Mouse (Mus musculus) cerebellum, postnatal 25 days (tissue): ENCODE results near the gene Ugt1a10.
"Not testable (repeated sequence)": the region's sequence is repeated elsewhere in the genome, so short reads cannot be mapped to it uniquely, and the experiment has no call there.

Experiments
- DNase-seq, 2 experiments: peaks; one replicate each; pipeline ENCODE4 v3.0.0; 2021; ENCODE audit warnings: mixed read lengths in 2 of 2

Ugt1a10 gene

GRCm38 (mm10) chr1:88055088-88055487 lies at the start of gene Ugt1a10:
Gene Ugt1a10, plus strand, starts transcription at chr1:88055388.
- DNase-seq, result no peak

DNA sequence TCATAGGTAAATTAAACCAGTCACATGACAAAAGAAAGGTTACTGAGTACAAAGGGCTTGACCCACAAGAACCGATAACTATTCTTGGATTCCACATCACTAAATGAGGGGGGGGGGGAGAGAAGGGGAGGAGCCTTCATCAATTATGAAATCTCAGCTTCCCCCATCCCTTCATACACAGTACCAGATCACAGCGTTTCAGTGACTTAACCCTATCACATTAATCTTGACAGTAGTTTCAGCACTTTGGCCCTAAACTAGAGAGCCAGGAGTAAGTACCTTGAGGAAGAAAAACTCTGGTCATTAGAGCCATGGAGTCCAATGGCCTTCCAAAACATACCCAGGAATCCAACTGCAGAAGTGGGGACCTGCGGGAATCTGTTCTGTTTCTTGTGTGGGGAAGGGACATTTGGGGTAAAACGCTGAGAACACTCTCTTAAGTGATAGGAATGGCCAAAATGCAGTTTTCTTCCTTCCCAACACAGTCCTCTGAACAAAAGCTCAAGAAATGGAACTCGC lies 47.4 kb upstream of the Ugt1a10 start:
- no peak for DNase-seq

- peak; percentile 82 to 84 for DNase-seq
Measured at GRCm38 (mm10) chr1:88008211-88008697, 46.9 kb upstream of the Ugt1a10 start, which contains the start of gene Usp40. Gene Usp40, minus strand, starts transcription at chr1:88008551.

DNA sequence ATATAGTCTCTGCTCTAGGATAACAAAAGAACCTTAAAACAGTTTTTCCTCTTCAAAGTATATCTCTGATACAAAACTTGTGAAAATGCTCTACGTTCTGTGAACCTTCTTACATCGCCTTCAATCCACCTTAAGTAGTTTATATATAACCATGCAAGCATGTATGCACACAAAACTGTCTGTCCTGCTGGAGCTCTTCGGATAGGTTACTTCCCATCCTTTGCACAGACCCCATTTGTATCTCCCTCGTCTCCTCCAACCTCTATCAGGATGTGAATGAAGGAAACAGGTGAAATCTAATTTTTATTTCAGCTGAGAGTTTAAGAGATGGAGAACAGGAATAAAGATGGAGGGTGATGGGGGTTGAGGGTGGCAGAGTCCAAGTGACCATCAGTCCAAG lies 46.5 kb upstream of the Ugt1a10 start:
- DNase-seq, result no peak

DNA sequence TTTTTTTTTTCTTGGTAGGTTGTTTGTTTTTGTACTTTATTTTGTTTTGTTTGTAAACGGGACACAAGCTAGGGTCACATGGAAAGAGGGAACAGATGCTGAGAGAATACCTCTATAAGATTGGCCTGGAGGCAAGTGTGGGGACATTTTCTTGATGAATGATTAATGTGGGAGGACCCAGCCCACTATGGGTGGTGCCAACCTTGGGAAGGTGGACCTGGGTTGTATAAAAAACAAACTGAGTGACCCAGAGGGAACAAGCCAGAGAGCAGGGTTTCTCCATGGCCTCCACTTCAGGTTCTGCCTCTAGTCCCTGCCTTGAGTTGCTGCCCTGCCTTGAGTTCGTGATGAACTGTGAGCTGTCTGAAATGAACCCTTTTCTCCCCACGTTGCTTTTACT lies 45.7 kb upstream of the Ugt1a10 start:
- DNase-seq, result no peak

GRCm38 (mm10) chr1:88013726-88014125 lies 41.5 kb upstream of the Ugt1a10 start:
- no peak for DNase-seq

DNA sequence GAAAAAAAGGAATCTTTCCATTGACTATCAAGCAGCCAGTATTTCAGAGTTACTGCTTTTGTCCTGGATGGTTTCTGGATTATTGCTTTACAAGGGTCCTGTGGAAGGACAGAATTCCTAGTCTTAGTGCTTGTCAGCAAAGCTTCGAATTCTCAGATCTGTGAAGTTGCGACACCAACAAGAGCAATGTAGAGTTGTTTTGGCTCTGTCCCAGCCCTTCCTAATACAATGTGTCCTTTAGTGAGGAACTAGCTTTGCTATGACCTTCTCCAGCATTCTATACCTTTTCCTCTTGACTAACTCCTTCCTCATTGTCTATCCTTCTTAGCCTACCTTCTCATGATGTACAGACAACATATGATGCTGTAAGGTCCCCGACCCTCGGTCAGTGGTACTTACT lies 41.0 kb upstream of the Ugt1a10 start:
- no peak for DNase-seq

- DNase-seq, result no peak
Measured at GRCm38 (mm10) chr1:88014671-88015070, 40.5 kb upstream of the Ugt1a10 start.

DNA sequence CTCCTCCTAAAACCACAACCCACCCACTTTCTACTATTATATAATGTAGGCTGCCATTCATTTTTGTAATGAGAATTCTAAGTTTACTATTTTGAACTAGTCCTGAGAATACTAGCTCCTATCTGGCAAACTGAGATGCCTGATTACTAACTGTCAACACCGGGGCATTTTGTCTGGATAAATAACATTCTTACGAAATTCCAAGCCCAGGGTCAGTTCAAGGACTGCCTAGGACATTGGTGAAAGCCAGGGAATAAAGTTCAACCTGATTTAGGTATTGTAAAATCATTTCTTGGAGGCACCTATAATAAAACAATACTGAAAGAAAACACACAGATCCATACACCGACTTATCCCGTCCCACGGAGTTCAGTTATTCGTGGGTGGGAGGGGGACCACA lies 39.8 kb upstream of the Ugt1a10 start:
- no peak for DNase-seq

DNA sequence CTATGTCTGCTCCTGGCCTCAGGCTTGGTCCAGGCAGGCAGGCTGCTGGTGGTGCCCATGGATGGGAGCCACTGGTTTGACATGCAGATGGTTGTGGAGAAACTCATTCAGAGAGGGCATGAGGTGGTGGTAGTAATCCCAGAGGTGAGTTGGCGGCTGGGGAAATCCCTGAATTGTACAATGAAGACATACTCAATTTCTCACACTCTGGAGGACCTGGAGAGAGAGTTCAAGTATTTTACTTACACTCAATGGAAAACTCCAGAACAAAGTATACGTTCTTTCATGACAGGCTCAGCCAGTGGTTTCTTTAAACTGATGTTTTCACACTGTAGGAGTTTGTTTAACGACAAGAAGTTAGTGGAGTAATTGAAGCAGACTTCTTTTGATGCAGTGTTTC lies 29.9 kb upstream of the Ugt1a10 start:
- not testable (repeated sequence) for DNase-seq

DNA sequence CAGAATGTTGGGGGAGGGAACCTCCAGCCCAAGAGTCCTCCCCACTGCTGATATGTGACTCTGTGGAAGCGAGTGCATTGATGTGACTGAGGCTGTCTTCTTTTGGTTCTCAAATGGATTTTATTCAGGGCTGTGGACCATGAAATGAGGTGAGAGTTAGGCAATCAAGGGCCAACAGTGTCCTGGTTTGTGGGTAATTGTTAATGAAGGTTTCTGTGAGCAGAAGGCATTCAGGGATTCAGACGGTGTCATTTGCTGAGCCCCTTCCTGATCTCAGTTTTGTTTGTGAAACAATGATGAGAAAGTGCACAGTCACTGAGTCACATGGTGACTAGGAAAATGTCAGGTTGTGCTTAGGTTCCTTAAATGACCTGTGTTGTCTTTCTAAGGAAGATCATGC lies 12.1 kb upstream of the Ugt1a10 start:
- not testable (repeated sequence) for DNase-seq

DNA sequence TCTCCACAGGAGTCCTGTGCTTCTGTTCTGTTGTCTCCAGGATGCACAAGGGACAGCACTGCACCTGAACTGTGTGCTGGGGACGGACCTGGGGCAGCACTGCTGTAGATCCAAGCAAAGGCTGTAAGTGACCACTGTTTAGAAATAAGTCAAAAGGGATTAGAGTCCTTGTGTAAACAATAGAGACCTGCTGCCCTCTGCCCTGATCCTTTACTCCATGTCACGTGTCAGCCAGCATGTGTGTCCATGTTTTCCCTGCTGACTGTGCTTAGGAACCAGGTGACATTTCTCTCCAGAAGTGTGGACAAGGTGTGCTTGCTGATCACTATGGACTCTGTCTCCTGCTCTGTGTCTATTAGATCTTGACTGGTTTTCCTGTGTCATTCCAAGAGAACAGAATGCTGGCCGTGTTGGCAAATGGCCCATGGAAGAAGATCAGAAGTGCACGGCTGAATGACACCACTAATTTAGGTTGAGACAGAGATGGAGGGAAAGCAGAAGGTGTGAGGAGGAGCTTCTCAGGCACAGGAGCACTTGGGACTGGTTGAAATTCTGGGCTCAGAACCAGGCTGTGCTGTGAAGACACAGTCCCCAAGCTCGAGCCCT lies 10.3 kb upstream of the Ugt1a10 start:
- DNase-seq, result peak; percentile 13 to 42

DNA sequence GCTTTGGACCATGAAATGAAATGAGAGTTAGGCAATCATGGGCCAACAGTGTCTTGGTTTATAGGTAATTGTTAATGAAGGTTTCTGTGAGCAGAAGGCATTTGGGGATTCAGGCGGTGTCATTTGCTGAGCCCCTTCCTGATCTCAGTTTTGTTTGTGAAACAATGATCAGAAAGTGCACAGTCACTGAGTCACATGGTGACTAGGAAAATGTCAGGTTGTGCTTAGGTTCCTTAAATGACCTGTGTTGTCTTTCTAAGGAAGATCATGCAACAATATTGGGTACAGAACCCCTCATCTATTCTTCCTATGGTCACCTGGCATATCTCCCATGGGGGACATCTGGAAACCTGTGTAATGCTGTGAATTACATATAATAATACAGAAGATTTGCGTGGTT lies 7.8 kb upstream of the Ugt1a10 start:
- DNase-seq, result not testable (repeated sequence)

- DNase-seq, result not testable (repeated sequence)
Measured at GRCm38 (mm10) chr1:88066472-88067102, 11.4 kb downstream of the Ugt1a10 start.

DNA sequence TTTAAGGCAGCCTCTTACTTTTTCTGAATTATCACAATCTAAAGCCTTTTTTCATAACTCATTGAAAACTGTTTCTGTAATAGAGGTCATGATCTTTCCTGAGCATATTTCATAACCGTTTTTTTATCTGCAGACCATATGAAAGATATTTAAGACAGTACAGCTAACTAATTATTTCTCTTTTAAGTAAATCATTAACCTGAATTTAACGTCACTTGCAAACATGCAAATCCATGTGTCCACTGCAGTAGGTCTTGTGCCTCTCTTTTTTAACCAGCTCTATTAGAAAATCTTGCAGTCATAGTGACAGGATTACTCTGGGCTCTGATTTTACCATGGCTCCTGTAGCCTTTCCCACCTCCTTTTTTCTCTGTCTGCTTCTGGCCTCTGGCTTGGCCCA lies 15.3 kb downstream of the Ugt1a10 start, which contains the start of gene Ugt1a9:
Ugt1a9 (plus strand) TSS at position 306 of the 400 bp plus-strand sequence.
- no peak for DNase-seq

DNA sequence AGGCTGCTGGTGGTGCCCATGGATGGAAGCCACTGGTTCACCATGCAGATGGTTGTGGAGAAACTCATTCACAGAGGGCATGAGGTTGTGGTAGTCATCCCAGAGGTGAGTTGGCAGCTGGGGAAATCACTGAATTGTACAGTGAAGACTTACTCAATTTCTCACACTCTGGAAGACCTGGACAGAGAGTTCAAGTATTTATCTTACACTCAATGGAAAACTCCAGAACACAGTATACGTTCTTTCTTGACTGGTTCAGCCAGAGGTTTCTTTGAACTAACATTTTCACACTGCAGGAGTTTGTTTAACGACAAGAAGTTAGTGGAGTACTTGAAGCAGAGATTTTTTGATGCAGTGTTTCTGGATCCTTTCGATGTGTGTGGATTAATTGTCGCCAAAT lies 15.7 kb downstream of the Ugt1a10 start:
- DNase-seq, result no peak

- no peak for DNase-seq
Measured at GRCm38 (mm10) chr1:88074471-88074870, 19.3 kb downstream of the Ugt1a10 start.

DNA sequence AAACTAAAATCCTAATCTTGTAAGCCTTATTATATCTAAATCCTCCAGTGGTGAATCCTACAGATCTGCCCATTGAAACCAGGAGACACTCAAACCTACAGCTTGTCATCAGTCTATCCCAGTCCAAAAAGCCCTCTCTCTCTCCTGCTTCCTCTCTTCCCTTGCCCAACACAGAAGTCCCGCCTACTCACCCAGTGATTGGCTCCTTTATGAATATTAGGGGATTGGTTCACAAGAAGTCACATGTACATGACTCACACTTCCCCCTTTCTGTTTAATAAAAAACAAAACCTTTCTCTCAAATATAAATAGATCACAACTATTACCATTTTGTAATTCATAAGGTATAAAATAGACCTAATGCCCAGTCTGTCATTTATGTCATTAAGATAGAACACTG lies 21.9 kb downstream of the Ugt1a10 start:
- DNase-seq, result no peak

- no peak for DNase-seq
Measured at GRCm38 (mm10) chr1:88081670-88082069, 26.5 kb downstream of the Ugt1a10 start.

- no peak for DNase-seq
Measured at GRCm38 (mm10) chr1:88086125-88086524, 30.9 kb downstream of the Ugt1a10 start.

- DNase-seq, result no peak
Measured at GRCm38 (mm10) chr1:88087513-88087912, 32.3 kb downstream of the Ugt1a10 start, which contains the start of gene Ugt1a8. Gene Ugt1a8, plus strand, starts transcription at chr1:88087813.

GRCm38 (mm10) chr1:88092341-88092740 lies 37.2 kb downstream of the Ugt1a10 start:
- no peak for DNase-seq

DNA sequence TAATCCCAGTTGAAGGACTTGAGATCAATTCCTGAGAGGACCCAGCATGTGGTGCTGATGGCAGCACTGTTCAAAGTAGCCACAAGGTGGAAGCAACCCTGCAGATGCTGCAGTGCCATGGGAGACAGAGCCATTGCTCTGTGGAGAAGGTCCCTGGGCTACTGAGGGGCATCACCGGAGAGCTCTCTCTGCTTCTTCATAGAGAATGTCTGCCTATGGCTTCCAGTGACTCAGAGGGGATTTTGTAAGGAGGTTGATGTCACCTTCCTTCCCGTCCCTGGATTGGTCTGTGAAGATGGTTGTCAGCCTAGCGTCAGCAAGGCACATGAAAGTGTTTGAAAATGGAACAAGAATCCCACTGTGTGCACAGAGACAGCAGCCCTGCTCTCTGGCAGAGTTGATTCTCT lies 39.1 kb downstream of the Ugt1a10 start:
- not testable (repeated sequence) for DNase-seq

DNA sequence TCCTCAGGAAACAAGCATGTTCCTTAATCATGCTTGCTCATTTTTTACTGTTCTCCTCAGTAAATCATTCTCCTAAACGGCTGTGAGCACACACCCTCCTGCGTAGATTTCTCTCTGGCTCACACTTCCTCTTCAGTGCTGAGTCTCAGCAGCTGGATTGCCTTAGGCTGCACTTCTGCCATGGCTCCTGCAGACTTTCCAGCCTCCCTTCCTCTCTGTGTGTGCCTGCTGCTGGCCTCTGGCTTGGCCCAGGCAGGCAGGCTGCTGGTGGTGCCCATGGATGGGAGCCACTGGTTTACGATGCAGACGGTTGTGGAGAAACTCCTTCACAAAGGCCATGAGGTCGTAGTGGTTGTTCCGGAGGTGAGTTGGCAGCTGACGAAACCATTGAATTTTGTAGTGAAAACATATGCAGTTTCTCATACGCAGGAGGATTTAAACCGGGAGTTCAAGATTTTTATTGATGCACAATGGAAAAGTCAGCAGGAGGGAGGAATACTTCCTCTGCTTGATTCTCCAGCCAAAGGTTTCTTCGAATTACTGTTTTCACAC lies 39.8 kb downstream of the Ugt1a10 start, which contains the start of gene Ugt1a7c:
Ugt1a7c (plus strand) TSS at position 122 of the 552 bp plus-strand sequence.
- DNase-seq, result no peak
